Mouse (Mus musculus): ENCODE data around the gene Scn4b.

Gene Scn4b

DNA sequence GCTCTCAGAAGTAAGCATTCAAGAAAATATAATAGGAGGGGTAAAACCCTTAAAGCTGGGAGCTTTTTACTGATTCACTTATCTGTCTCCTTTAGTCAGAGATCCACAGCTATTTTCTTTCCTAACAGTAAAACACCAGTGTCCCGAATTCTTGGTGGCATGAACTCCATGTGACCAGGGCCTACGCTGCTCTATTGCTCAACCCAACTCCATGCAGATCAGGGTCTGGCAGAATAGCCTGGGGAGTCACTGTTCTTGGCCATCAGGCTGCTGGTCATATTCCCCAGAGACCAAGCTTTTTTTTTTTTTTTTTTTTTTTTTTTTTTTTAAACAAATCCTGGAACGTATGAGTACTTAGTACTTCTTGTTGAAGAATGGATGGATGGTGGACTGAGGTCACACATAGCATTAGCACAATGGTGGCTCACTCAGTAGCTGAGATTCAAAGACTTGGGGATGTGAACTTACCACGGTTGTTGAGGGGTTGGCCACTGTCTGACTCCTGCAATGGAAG is 51.5 kb downstream of the Scn4b start:
- DNase-seq (ENCODE audit: low spot score in 2 of 2): no peak

DNA sequence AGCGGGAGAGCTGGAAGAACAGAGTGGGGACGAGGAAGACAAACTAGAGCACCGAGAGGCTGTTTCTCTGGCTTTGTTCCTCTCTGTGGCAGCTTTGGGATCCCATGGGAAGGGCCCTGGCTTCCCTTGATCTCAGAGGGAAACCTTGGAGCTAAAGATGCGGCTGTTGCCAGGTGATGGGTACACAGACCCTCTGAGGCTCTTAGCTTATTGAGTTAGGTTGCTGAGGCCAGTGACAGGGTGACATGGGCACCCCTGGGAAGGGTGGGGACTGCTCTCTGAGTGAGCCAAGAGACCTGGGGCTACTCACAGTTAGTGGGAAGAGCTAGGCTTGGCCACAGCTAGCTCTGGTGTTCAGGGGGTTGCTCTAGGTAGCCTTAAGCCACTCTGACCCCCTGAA is 57.3 kb downstream of the Scn4b start:
- no peak for DNase-seq (ENCODE audit: low spot score in 2 of 2)

DNA sequence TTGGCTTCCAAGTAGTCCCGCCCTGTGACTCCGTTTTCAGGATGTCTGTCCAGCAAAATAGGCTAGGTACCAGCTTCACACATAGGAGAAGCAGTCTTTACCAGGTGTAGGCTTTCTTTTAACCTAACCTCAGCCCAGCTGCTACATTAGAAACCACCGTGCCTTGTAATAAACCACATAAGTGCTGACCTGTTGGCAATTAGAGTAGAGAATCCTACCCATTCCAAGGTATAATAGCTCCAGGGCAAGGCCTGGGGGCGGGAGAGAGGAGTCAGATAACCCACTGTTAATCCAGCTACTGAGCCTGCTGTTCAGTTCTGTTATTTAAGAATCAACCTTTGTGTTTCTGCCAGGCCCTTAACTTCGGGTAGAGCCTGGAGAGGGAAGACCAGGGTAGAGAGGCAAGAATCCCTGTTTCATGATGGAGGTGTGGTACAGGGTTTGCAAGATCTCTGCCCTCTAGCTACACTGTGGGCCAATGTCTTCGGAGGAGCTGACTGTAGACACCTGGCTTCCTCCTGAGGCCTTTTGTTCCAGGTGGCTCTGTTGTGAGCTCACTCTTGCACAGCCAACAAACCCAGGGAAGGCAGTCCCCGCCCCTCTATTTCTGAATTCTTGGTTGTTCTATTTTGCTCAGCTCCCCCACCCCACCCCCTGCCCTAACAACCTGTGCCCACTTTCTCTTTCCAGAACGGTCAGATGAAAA is 58.1 kb downstream of the Scn4b start:
- DNase-seq (ENCODE audit: low spot score in 2 of 2): no peak

DNA sequence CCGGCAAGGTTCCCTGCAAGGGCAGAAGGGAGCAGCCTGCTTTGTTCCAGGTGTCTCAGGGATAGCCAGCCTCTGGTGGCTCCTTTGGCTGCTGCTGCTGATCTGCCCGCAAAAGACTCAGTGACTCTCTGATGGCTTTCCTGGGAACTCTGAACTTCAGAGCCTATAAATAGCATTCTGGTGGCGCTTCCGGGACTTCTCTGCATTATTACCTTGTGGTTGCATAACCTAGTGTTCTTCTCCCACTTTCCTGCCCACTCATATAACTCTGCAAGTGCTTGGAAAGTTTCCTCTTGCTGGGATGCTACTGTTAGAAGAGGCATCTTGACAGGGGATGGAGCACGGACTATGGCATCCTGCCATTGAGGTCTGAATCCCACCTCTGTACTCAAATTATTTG is 59.4 kb downstream of the Scn4b start:
- DNase-seq (ENCODE audit: low spot score in 2 of 2): no peak

DNA sequence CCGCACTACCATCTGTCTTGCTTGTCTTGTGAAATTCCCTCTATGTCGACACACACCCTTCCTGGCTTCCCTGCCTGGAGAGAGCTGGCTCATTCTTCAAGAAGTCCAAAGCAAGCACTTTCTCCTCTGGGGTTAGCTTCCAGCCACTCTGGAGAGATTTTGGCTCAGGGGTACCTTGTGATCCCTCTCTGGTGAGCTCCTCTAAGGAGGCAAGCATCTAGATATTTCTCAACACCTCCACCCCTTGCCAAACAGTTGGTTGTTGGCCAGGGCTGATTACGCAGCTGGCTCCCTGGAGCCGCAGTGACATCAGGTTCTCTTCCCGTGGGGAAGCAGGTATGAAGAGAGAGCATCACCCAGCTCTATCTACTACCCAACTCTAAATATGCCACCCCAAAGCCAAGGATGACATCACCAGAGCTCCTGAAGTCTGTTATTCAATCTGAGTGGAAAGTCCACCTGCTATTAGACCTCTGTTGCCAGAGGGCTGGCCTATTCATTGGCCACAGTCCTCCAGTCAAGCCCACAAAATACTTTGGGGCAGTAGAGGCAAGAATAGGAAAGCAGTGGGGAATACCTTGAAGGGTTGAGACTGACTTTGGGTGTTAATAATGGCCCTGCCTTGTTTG is 63.2 kb downstream of the Scn4b start:
- no peak for DNase-seq (ENCODE audit: low spot score in 2 of 2)

- no peak for DNase-seq (ENCODE audit: low spot score in 2 of 2)
Observed at GRCm38 (mm10) chr9:45202021-45202798, 64.0 kb downstream of the Scn4b start.

Measured in right cerebral cortex, postnatal 10 days (tissue).